Mouse (Mus musculus): ENCODE measurements at regions not wholly inside any gene's neighbourhood (a gene's known extent, or its start where the extent isn't known, plus 50 kb on each side); places are given as distances from the start of the nearest gene placed in this dataset.
A peak's percentile ranks its signal among the peaks of the same experiment; 100 is the strongest.

- intact Hi-C loops (cut with DNase I): no loop called here
- no peak for DNase-seq (ENCODE audit: low spot score in 2 of 2)
Measured at GRCm38 (mm10) chrX:11482141-11482540, 154.5 kb downstream of the H2al1j start.

GRCm38 (mm10) chrX:11486588-11486987, 159.0 kb downstream of the H2al1j start:
- DNase-seq (ENCODE audit: low spot score in 2 of 2): no peak
- intact Hi-C loops (cut with DNase I): no loop called here

GRCm38 (mm10) chrX:11487876-11488275, 160.3 kb downstream of the H2al1j start:
- intact Hi-C loops (cut with DNase I): no loop called here
- no peak for DNase-seq (ENCODE audit: low spot score in 2 of 2)

- no peak for DNase-seq (ENCODE audit: low spot score in 2 of 2)
- intact Hi-C loops (cut with DNase I): no loop called here
Measured at GRCm38 (mm10) chrX:11490146-11490693, 162.6 kb downstream of the H2al1j start.

- intact Hi-C loops (cut with DNase I): no loop called here
- peak in 1 of 2 experiments; percentile 19 for DNase-seq (ENCODE audit: low spot score in 2 of 2)
Measured at GRCm38 (mm10) chrX:11491235-11491634, 163.6 kb downstream of the H2al1j start.

GRCm38 (mm10) chrX:11491676-11492391, 164.2 kb downstream of the H2al1j start:
- DNase-seq (ENCODE audit: low spot score in 2 of 2): no peak
- intact Hi-C loops (cut with DNase I): no loop called here

- intact Hi-C loops (cut with DNase I): no loop called here
- DNase-seq (ENCODE audit: low spot score in 2 of 2): no peak
Measured at GRCm38 (mm10) chrX:11493526-11494245, 166.1 kb downstream of the H2al1j start.

- intact Hi-C loops (cut with DNase I): no loop called here
Measured at GRCm38 (mm10) chrX:11494246-11494630, 166.6 kb downstream of the H2al1j start.

GRCm38 (mm10) chrX:11512439-11512838, 184.8 kb downstream of the H2al1j start:
- intact Hi-C loops (cut with DNase I): no loop called here

More at GRCm38 (mm10) chrX:11494246-11494630, 166.6 kb downstream of the H2al1j start:
- peak; percentile 51 to 62 for DNase-seq (ENCODE audit: low spot score in 2 of 2)

GRCm38 (mm10) chrX:11512928-11513327, 185.3 kb downstream of the H2al1j start:
- intact Hi-C loops (cut with DNase I): no loop called here
- no peak for DNase-seq (ENCODE audit: low spot score in 2 of 2)

More at GRCm38 (mm10) chrX:11512439-11512838, 184.8 kb downstream of the H2al1j start:
- DNase-seq (ENCODE audit: low spot score in 2 of 2): no peak

GRCm38 (mm10) chrX:11523791-11524190, 196.2 kb downstream of the H2al1j start:
- DNase-seq (ENCODE audit: low spot score in 2 of 2): no peak

GRCm38 (mm10) chrX:11525326-11525725, 197.7 kb downstream of the H2al1j start:
- intact Hi-C loops (cut with DNase I): no loop called here
- peak in 1 of 2 experiments; percentile 3 for DNase-seq (ENCODE audit: low spot score in 2 of 2)

More at GRCm38 (mm10) chrX:11523791-11524190, 196.2 kb downstream of the H2al1j start:
- intact Hi-C loops (cut with DNase I): no loop called here

- no peak for DNase-seq (ENCODE audit: low spot score in 2 of 2)
- intact Hi-C loops (cut with DNase I): no loop called here
Measured at GRCm38 (mm10) chrX:11528589-11528988, 201.0 kb downstream of the H2al1j start.

GRCm38 (mm10) chrX:11529221-11529620, 201.6 kb downstream of the H2al1j start:
- intact Hi-C loops (cut with DNase I): no loop called here
- DNase-seq (ENCODE audit: low spot score in 2 of 2): no peak

GRCm38 (mm10) chrX:11532817-11533216, 205.2 kb downstream of the H2al1j start:
- intact Hi-C loops (cut with DNase I): no loop called here
- peak in 1 of 2 experiments; percentile 6 for DNase-seq (ENCODE audit: low spot score in 2 of 2)

GRCm38 (mm10) chrX:11533871-11534270, 206.2 kb downstream of the H2al1j start:
- peak; percentile 23 to 41 for DNase-seq (ENCODE audit: low spot score in 2 of 2)
- intact Hi-C loops (cut with DNase I): no loop called here

GRCm38 (mm10) chrX:11541011-11541410, 213.4 kb downstream of the H2al1j start:
- no peak for DNase-seq (ENCODE audit: low spot score in 2 of 2)
- intact Hi-C loops (cut with DNase I): no loop called here

- no peak for DNase-seq (ENCODE audit: low spot score in 2 of 2)
Measured at GRCm38 (mm10) chrX:11550164-11550851, 222.7 kb downstream of the H2al1j start.

GRCm38 (mm10) chrX:11552177-11552576, 224.6 kb downstream of the H2al1j start:
- DNase-seq (ENCODE audit: low spot score in 2 of 2): no peak
- intact Hi-C loops (cut with DNase I): no loop called here

More at GRCm38 (mm10) chrX:11550164-11550851, 222.7 kb downstream of the H2al1j start:
- intact Hi-C loops (cut with DNase I): no loop called here

GRCm38 (mm10) chrX:11555035-11555570, 227.5 kb downstream of the H2al1j start:
- intact Hi-C loops (cut with DNase I): no loop called here
- DNase-seq (ENCODE audit: low spot score in 2 of 2): no peak
